Mouse (Mus musculus) spleen, adult 18-20 months (tissue): ENCODE data around the gene Chd1.
A peak's percentile ranks its signal among the peaks of the same experiment; 100 is the strongest.
"Not testable (repeated sequence)": the region's sequence is repeated elsewhere in the genome, so short reads cannot be mapped to it uniquely, and the experiment has no call there.

Source experiments
- DNase-seq, 2 experiments: peaks; one replicate each; pipeline ENCODE4 v3.0.0; 2022; ENCODE audit warnings: mixed read lengths in 2 of 2

The Chd1 gene

GRCm38 (mm10) chr17:15737346-15737917 is 32.7 kb downstream of the Chd1 start:
- no peak for DNase-seq

DNA sequence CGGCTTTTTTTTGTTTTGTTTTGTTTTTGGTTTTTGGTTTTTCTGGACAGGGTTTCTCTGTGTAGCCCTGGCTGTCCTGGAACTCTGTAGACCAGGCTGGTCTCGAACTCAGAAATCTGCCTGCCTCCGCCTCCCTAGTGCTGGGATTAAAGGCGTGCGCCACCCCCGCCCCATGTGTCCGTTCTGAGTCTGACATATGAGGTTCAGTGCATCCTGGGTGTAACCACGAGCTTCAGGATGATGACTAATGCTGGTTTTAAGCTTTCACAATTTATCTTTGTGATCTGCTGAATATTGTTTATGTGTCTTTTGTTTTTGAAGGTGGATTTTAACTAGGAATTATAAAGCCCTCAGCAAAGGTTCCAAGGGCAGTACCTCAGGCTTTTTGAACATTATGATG is 37.1 kb downstream of the Chd1 start:
- no peak for DNase-seq

DNA sequence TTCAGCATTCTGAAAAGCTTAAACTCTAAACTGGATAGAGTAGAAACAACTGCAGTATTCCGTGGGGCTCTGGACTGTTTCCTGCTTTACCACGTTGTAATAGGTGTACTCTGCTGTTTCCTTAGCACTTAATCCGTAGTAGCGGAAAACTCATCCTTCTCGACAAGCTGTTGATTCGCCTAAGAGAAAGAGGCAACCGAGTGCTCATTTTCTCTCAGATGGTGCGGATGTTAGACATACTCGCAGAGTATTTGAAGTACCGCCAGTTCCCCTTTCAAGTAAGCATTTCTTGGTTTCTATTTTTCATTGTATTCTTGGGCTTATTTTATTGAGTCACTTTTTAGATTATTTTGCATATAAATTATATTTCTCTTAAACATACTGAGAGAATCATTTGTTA is 38.2 kb downstream of the Chd1 start:
- DNase-seq = no peak

DNA sequence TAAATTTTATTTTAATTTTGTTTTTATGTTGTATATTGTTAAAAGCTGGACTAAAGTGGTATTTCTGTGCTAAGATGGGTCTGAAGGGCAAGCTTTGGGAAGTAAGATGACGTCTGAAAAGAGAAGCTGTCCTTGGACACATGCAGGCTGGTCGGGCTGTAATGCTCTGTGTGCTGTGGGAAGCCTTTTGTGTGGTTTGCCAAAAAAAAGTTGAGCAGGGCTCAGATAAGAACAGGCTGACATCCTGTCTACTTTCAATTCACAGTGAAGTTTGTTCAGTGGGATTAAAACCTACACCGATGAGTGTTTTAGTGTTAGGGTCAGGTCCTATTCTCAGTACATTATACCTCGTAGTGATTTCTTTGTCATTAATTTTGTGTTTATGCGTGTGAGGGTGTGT is 38.6 kb downstream of the Chd1 start:
- no peak for DNase-seq

DNA sequence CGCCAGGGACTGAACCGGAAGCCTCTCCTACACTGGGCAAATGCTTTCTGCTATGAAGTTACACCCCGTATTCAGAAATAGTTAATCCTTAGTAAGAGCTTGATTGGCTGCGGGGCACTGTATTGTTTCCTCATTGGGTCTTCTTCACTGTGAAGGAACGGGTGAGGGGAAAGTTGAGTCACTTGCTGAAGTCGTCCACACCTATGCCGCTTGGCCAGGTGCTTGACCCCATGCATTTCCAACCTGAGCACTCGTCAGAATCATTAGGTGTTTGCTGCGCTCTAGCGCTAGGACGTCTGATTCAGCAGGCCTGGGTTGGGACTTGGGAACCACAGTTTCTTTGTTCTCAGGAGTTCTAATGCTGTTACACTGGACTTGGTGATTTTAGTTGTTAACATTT is 41.9 kb downstream of the Chd1 start:
- DNase-seq = no peak

- DNase-seq = no peak
These were observed 43.3 kb downstream of the Chd1 start for GRCm38 (mm10) chr17:15748022-15748421.

- DNase-seq = not testable (repeated sequence)
These were observed 46.5 kb downstream of the Chd1 start for GRCm38 (mm10) chr17:15751264-15751663.

GRCm38 (mm10) chr17:15761191-15761590 is 56.4 kb downstream of the Chd1 start:
- DNase-seq = no peak

GRCm38 (mm10) chr17:15769081-15769724 is 64.4 kb downstream of the Chd1 start:
- DNase-seq = peak; percentile 31 to 37

- no peak for DNase-seq
These were observed 69.2 kb downstream of the Chd1 start for GRCm38 (mm10) chr17:15773956-15774355.

DNA sequence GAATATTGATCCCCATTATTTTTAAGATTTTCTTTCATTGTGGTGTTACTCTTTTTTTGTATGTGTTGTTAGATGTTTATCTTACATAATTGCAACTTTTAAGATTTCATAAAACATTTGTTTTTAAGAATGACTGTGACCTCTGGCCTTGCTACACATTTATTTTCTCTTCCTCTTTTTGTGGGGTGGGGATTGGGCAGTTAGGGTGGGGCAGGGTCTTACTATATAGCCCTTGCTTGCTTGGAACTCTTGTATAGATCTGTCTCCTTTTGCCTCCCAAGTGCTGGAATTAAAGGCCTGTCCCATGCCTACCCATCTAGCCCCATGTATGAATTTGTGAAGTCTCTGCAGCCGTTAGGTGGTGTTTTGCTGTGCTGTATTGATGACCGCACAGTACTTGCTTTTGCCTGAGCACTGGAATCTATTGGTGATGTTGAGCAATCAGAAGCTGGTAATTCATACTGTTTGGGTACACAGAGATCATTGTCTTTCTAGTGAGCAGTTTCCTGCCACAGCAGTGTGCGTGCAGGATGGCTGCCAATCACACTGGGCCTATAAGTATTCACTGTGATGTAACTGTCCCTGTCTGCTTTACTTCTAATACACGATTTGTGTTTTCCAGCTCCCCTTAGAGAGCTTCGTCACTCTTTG is 69.9 kb downstream of the Chd1 start:
- DNase-seq = no peak

GRCm38 (mm10) chr17:15776349-15776748 is 71.6 kb downstream of the Chd1 start:
- DNase-seq = no peak

DNA sequence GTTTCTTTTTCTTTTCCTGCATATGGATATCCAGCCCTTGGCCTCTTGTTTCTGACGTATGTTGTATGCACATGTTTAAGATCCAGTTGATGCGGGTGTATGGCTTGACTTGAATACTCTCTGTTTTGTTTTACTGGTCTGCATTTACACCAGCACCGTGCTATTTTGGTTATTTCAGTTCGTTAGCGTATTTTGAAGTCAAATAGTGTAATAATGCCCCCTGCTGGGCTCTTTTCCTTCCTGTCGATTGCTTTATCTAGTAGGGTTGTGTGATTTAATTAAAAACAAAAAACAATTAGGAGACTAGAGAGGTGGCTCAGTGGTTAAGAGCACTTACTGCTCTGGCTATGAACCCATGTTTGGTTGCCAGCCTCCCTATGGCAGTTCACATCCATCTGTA is 73.2 kb downstream of the Chd1 start:
- DNase-seq = peak in 1 of 2 experiments; percentile 57

DNA sequence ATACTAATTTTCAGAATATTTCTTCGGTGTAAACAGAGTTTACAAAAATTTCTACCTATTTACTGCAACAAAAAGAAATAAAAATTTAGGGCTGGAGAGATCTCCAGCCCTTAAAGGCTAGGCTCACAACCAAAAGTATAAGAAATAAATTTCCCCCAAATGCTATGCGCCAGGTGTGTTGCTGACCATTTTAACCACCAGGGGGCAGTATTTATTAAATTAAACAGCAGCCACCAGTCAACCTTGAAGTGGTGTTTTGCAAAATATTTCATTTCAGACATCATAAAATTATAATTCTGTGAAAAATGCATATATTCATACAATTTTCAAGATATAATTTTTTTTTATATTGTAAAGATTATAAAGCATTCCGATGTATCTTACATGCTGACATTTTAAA is 82.3 kb downstream of the Chd1 start:
- no peak for DNase-seq

- DNase-seq = no peak
These were observed 85.9 kb downstream of the Chd1 start for GRCm38 (mm10) chr17:15790716-15791115.

- DNase-seq = no peak
These were observed 94.5 kb downstream of the Chd1 start for GRCm38 (mm10) chr17:15799195-15799793.

DNA sequence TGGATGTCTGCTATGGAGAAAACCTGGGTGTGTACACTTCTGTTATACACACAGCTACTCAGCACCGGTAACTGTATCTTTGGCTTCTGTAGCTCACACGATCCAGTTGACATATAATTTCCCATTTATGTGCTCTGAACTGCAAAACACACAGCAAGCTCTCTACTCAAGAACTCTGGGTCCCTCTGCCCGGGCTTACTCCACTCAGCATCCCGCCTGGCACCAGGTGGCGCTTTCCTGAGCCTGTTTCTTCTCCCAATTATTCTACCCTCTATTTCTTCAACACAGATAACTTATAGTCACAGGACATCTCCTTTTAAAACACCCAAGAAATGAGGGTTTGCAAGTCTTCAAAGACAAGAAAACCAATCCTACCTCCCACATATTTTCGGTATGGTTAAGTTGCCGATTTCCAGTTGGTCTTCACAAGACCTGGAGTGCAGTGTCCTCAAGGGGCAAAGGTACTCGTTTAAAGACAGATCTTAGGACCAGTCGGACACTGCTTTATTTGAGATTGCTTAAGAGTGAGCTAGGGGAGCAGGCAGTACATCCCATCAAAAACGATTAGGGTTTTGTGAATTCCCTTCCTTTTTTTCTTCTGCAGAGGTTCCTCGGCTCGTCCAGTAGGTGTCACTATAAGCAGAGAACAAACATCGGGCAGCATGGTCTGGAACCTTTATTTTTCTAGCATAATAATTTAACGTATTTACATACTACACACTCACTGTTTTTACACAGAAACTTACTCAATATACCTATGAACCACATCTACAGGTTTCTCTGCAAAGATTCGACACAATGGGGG is 99.4 kb downstream of the Chd1 start:
- no peak for DNase-seq

DNA sequence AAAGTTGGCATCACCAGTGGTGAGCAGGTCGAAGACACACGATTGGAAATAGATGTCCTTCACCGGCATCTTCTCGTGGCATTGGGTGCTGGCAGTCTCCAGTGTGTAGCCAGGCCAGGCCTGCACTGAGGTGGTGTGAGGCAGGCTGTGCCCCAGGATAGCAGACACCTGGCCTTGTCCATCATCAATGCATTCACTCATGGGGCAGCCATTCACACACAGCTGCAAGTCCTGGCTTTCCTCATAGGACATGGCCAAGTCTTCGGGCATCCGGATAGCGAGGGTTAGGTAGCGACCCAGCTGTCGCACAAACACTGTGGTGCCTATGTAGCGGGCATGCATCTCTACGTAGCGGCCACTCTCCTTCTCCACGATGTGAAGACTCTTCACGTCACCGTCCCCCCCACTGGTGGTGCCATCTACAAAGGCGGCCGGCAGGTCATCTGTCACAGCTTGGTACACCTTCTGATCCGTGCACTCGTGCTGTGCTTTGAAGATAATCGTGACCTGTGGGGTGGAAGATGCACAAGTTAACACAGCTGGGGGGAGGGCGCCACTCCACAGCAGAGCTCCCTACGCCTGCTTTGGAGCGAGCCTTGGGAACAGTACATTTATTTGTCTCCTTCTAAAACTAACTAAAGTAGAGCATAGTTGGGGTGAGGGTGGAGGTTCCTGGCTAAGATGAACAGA is 102.7 kb downstream of the Chd1 start:
- DNase-seq = no peak

GRCm38 (mm10) chr17:15808015-15808414 is 103.2 kb downstream of the Chd1 start:
- no peak for DNase-seq

DNA sequence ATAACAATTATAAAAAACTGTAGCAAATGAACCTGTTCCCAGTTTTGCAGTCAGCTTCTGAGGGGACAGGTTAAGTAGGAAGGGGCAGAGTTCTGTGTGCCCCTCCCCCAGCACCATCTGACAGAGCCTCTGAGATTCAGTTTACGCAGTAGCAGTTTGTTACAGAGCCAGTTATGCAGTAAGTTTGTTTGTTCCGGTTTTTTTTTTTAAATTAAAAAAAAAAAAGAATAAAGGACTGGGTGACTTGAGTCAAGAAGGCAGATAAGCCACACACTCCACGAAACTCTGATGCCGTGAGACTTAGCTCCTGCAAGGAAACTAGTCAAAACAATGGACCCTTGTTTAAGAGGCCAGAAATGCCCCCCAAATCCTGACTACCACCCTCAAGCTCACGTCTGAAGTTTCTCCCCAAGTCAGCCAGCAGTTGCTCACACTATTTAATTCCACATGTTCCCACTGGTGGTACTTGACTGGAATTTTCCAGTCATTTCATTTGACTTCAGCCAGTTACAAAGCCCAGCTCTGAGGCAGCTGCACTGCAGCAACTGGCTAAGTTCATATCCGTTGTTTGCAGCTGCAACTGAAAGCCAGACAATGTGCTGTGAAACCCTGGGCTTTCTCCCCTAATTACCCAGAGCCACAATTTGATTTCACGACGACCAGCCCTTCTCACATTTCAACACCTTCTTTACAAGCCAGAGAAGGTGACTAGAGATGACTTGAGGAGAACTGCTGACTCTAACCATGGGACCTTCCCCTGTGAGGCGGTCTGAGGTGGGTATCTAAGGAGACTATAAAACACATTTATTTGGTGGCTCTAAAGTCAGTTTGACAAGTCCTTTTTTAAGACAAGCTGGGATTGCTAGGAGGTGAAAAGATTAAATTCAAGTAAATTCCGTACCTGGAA is 104.0 kb downstream of the Chd1 start:
- no peak for DNase-seq

GRCm38 (mm10) chr17:15809949-15810348 is 105.2 kb downstream of the Chd1 start:
- no peak for DNase-seq
